Comparison of ENCODE assay signal across 20 mouse cellular contexts in genomic region chr6:43619258-43619657, GRCm38 (mm10). TPM values are rescaled to one million over a fixed set of nuclear protein-coding genes. Genes with fewer than 3 reads are reported as not detected.
DNase-seq lines count a peak whose midpoint lies in the region; ATAC-seq lines count a peak whose summit lies in the region.
"Had no signal": no experiment of that assay in that cellular context is flagged by ENCODE, and none has a peak within 500 bp of the region (broad histone marks: within the 10 kb centered on the region; RNA-seq: fewer than 3 reads in every experiment).

No protein-coding gene starts in this region.

- H3K36me3 ChIP-seq in splenic B cell, adult 2 months (ENCODE audit: control insufficient read depth, insufficient read depth, low read length, poor library complexity, severe bottlenecking), result no peaks in the 10 kb centered on the region
- H3K36me3 ChIP-seq: hindbrain, embryonic 15.5 days; limb, embryonic 12.5 days; liver, embryonic 13.5 days; lung, embryonic 15.5 days; neural tube, embryonic 13.5 days had no signal

- H3K27me3 ChIP-seq in splenic B cell, adult 2 months (ENCODE audit: control insufficient read depth, insufficient read depth, low read length, poor library complexity, severe bottlenecking), result no peaks in the 10 kb centered on the region
- H3K27me3 ChIP-seq: hindbrain, embryonic 15.5 days; limb, embryonic 12.5 days; liver, embryonic 13.5 days; lung, embryonic 15.5 days; neural tube, embryonic 13.5 days had no signal

- DNase-seq in spleen, postnatal 36 days (ENCODE audit: low spot score in 2 of 2), result peak; percentile 1 to 27
- DNase-seq in spleen, postnatal 14 days (ENCODE audit: low spot score in 2 of 2), result no peak
- DNase-seq in splenic B cell, adult 2 months (ENCODE audit: low read depth, low spot score), result peak; percentile 51
- DNase-seq in embryo, embryonic 10.5 days (ENCODE audit: low spot score), result no peak
- no peak for DNase-seq in gastrocnemius, postnatal 25 days
- DNase-seq: adrenal gland, postnatal 36 days; cerebellum, adult 9-11 months; gastrocnemius, postnatal 36 days; heart, postnatal 14 days; kidney, adult 18-20 months; kidney, postnatal 10 days; liver, embryonic 13.5 days; right cerebral cortex, postnatal 4 days; thymus, adult 2 months had no signal

- ATAC-seq in CD4-positive, CD25-positive, alpha-beta regulatory T cell, adult 4 months, result peak; percentile 89
- peak; percentile 98 for ATAC-seq in common myeloid progenitor, adult 5-6 weeks (replicated peaks; ENCODE audit: low read depth, poor library complexity, severe bottlenecking)

RNA-seq across cellular contexts. Expression of gene Tpk1, which starts 46.8 kb away (rescaled TPM):
- polyA plus RNA-seq in CD4-positive, CD25-positive, alpha-beta regulatory T cell, adult 4 months (2017; shearing (Covaris generic)), result 10 to 100 TPM in 1 of 2 experiments, 1 to 10 TPM in 1; 9.4 to 12.1 TPM
- total RNA-seq in common myeloid progenitor, adult 5-6 weeks (2017), result 11.3 and 14.1 TPM in 2 replicates
- total RNA-seq in gastrocnemius, postnatal 25 days (2021), result 1 to 10 TPM in 1 of 2 experiments, under 1 TPM in 1; 0.84 to 1.1 TPM

Comparison
In these comparisons a context has a peak if more than half of its experiments do, and no peak if none do; other contexts are left out.
1. DNase-seq: peak in spleen, postnatal 36 days (2 of 2) and splenic B cell, adult 2 months (single experiment); none in spleen, postnatal 14 days (0 of 2), embryo, embryonic 10.5 days (single experiment) and gastrocnemius, postnatal 25 days (single experiment).